Mouse (Mus musculus): ENCODE results near the gene Abr.

Gene Abr

GRCm38 (mm10) chr11:76467487-76468005, 154.6 kb downstream of the Abr start:
- no peak for DNase-seq (ENCODE audit: low read depth in 1 of 2, low spot score in 2 of 2)

GRCm38 (mm10) chr11:76467073-76467472, 155.0 kb downstream of the Abr start:
- DNase-seq (ENCODE audit: low read depth in 1 of 2, low spot score in 2 of 2), result no peak

DNA sequence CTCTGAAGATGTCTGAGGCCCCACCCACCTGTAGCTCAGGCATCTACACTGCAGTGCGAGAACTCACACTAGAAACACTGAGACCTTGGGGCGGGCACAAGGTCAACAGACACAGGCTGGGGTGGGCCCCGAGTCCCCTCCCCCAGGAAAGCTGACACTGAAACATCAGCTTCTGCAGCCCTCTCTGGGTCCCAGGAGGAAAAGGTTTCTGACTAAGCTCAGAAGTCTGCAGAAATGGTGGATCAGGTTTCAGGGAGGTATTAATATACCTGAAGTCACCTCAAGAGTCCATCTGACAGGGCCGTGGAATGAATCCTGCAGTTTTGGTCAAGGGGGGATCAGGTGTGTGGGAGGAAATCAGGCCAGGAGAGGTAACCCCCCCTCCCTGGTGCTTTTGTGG, 156.2 kb downstream of the Abr start:
- no peak for DNase-seq (ENCODE audit: low read depth in 1 of 2, low spot score in 2 of 2)

GRCm38 (mm10) chr11:76461696-76462095, 160.4 kb downstream of the Abr start:
- no peak for DNase-seq (ENCODE audit: low read depth in 1 of 2, low spot score in 2 of 2)

GRCm38 (mm10) chr11:76461201-76461600, 160.9 kb downstream of the Abr start:
- DNase-seq (ENCODE audit: low read depth in 1 of 2, low spot score in 2 of 2), result no peak

- no peak for DNase-seq (ENCODE audit: low read depth in 1 of 2, low spot score in 2 of 2)
Measured at GRCm38 (mm10) chr11:76459489-76459888, 162.6 kb downstream of the Abr start.

DNA sequence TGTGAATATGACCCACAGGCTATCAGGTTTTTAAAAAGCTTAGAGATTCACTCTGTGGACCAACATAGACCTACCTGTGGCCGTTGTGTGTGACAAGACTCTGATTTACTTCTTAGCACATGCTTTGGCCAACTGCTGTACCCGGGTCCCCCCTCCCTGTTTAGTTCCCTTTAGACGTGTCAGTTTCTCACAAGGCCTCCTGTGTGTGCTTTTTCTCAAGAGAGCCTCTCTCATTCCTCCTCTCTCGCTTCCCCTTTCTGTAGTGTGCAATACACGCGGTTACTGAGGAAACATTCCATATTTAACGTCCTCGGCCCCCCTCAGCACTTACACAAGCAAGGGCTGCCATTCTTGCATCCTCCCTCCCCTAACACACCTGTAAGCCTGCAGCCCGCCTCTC, 163.4 kb downstream of the Abr start:
- peak in 1 of 2 experiments; percentile 22 for DNase-seq (ENCODE audit: low read depth in 1 of 2, low spot score in 2 of 2)

DNA sequence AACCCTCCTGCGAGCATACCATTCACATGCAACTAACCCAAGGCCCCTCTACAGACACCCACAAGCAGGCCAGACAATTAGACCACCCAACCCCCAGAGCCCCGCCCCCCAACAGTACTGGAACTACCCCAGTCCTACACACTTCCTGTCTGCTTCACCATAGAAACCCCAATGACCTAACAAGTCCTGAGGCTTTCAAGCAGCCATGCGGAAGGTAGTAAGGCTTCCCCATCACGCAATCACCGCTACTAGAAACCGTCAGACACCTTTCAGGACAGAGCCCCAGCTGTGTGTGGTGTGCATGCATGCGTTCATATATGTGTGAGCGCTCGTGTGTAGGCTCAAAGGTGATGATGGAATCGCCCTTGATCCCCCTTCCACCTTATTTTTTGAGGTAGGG, 165.2 kb downstream of the Abr start:
- DNase-seq (ENCODE audit: low read depth in 1 of 2, low spot score in 2 of 2), result no peak

- peak; percentile 37 to 80 for DNase-seq (ENCODE audit: low read depth in 1 of 2, low spot score in 2 of 2)
Measured at GRCm38 (mm10) chr11:76456233-76456632, 165.9 kb downstream of the Abr start.

GRCm38 (mm10) chr11:76454492-76454891, 167.6 kb downstream of the Abr start:
- peak in 1 of 2 experiments; percentile 24 for DNase-seq (ENCODE audit: low read depth in 1 of 2, low spot score in 2 of 2)

- no peak for DNase-seq (ENCODE audit: low read depth in 1 of 2, low spot score in 2 of 2)
Measured at GRCm38 (mm10) chr11:76450202-76450561, 171.9 kb downstream of the Abr start.

GRCm38 (mm10) chr11:76449520-76450201, 172.5 kb downstream of the Abr start:
- no peak for DNase-seq (ENCODE audit: low read depth in 1 of 2, low spot score in 2 of 2)

DNA sequence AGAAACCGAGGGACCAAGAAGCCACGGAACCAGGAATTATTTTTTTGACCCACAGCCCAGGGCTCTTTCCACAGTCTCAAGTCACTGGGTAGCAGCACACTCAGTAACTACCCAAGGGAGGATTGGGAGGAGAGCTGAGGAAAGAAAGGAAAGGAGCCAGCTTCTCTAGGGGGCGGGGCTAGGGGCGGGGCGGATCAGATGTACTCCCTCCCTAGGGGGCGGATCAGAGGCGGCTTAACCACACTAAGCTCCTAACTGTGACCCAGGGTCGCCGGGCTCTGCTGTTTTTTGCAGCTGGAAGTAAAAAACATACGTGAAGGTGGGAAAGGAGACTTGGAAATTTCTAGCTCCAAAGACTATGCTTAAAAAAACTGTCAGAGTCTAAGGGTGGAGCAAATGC, 175.9 kb downstream of the Abr start:
- DNase-seq (ENCODE audit: low read depth in 1 of 2, low spot score in 2 of 2), result no peak

GRCm38 (mm10) chr11:76445459-76445858, 176.7 kb downstream of the Abr start:
- DNase-seq (ENCODE audit: low read depth in 1 of 2, low spot score in 2 of 2), result no peak

- no peak for DNase-seq (ENCODE audit: low read depth in 1 of 2, low spot score in 2 of 2)
Measured at GRCm38 (mm10) chr11:76439666-76440065, 182.4 kb downstream of the Abr start.

GRCm38 (mm10) chr11:76436864-76437437, 185.2 kb downstream of the Abr start:
- DNase-seq (ENCODE audit: low read depth in 1 of 2, low spot score in 2 of 2), result no peak

GRCm38 (mm10) chr11:76436009-76436408, 186.1 kb downstream of the Abr start:
- DNase-seq (ENCODE audit: low read depth in 1 of 2, low spot score in 2 of 2), result no peak

DNA sequence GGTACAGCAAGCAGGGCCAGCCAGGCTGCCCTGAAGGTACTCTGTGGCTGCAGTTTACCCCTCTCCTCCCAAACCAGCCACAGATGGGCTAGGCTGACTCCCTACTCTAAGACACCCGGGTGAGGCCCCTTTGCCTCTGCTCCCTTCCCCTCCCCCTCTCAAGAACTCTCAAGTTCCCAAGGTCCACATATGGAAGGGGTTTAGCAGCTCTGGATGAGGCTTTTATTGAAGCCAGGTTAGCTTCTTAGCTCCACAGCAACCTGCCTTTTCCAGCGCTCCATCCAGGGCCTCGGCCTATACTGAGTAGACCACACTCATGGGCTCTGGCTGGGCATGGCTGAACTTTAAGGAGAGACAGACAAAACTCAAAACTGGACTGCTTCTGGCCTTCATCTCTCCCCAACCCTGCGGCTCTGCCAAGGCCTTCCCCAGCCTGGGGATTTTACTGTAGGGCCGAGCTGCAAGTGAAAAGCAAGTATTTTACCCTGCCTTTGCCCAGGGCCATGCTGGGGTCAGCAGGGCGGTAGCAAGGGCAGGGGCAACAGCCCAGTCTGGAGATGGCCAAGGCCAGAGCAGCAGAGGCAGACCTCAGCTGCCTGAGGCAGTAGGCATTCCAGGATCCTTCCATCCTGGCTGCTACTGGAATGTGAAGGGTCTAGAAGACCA, 192.0 kb downstream of the Abr start:
- DNase-seq (ENCODE audit: low read depth in 1 of 2, low spot score in 2 of 2), result no peak

DNA sequence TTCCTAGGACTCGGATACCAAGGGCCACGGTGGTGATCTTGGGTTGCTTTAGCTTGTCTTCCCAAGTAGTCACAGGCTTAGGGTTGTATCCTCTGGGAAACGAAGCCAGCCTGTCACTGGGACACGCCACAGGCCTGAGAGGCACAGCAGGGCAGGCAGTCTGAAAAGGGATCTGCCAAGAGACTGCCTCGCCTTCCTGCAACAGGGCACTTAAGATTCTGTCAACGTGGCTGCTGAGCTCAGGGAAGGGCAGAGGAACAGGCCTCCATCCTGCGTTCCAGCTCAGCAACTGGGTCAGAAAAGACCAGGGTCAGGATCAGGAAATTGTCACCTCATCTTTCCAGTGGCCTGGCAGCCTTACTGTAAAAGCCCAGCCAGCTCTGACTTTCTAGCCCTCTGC, 192.6 kb downstream of the Abr start:
- no peak for DNase-seq (ENCODE audit: low read depth in 1 of 2, low spot score in 2 of 2)

- no peak for DNase-seq (ENCODE audit: low read depth in 1 of 2, low spot score in 2 of 2)
Measured at GRCm38 (mm10) chr11:76429046-76429445, 193.1 kb downstream of the Abr start.

DNA sequence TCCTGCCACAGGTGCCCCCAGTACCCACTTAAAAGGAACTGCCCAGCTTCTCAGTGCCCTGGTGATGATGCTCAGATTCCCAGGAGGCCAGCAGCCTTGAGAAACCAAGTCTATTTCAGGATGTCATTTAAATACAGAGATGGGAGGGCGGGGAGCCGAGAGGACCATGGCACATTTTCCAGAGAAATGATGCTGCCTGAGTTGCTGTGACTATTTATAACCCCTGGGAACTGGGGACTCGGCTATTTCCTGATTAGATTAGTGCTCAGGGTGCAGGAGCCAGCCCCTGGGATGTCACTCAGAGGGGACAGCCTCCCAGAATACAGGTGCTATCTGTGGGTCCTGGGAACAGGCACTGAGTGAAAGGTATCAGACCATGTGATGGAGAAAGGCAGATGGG, 194.3 kb downstream of the Abr start:
- DNase-seq (ENCODE audit: low read depth in 1 of 2, low spot score in 2 of 2), result no peak

DNA sequence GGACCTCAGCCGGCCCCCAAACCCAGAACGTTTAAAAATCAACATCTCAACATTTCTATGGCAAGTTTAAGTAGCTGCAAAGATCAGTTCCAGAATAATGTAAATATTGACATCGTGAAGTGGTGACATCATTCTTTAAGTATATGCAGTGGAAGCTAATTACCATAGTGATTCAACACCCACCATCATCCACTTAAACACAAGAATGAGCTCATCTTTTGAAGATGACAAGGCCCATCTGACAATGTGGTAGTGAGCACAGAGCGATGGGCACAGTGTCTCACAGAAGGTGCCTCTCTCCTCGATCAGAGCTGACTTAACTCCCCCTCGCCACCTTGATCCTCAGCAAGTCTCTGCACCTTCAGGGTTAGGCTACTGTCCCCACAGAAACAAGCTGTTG, 196.4 kb downstream of the Abr start:
- no peak for DNase-seq (ENCODE audit: low read depth in 1 of 2, low spot score in 2 of 2)
